In genomic region chr1:74977001-74977400, GRCm38 (mm10) we compare ENCODE assay signal across 21 mouse cellular contexts. TPM values are rescaled to one million over a fixed set of nuclear protein-coding genes. Genes with fewer than 3 reads are reported as not detected.
"Had no signal": no experiment of that assay in that cellular context is flagged by ENCODE, and none has a peak within 500 bp of the region (broad histone marks: within the 10 kb centered on the region; RNA-seq: fewer than 3 reads in every experiment).

No protein-coding gene starts in this region.

- H3K4me2 ChIP-seq: neural tube, embryonic 12.5 days; neural tube, embryonic 13.5 days; neural tube, embryonic 15.5 days; stomach, embryonic 15.5 days had no signal

- DNase-seq: retina, postnatal 1 day; right cerebral cortex, adult 18-20 months; right cerebral cortex, postnatal 14 days; right cerebral cortex, postnatal 25 days; right cerebral cortex, postnatal 4 days; spleen, adult 18-20 months; thymus, adult 18-20 months; thymus, adult 2 months; thymus, postnatal 14 days; thymus, postnatal 25 days; thymus, postnatal 36 days; thymus, postnatal 4 days had no signal

- H3K9ac ChIP-seq: neural tube, embryonic 12.5 days; neural tube, embryonic 13.5 days; neural tube, embryonic 15.5 days; stomach, embryonic 15.5 days had no signal

- H3K4me1 ChIP-seq: stomach, embryonic 15.5 days had no signal

- H3K4me3 ChIP-seq: neural tube, embryonic 12.5 days; neural tube, embryonic 13.5 days; neural tube, embryonic 15.5 days; stomach, embryonic 15.5 days had no signal

- H3K27me3 ChIP-seq: neural tube, embryonic 12.5 days; neural tube, embryonic 13.5 days; neural tube, embryonic 15.5 days; stomach, embryonic 15.5 days had no signal

- H3K9me3 ChIP-seq: neural tube, embryonic 12.5 days; neural tube, embryonic 13.5 days; neural tube, embryonic 15.5 days; stomach, embryonic 15.5 days had no signal

- H3K27ac ChIP-seq: neural tube, embryonic 12.5 days; neural tube, embryonic 13.5 days; neural tube, embryonic 15.5 days; stomach, embryonic 15.5 days; stomach, postnatal 0 days had no signal

- H3K36me3 ChIP-seq: neural tube, embryonic 12.5 days; neural tube, embryonic 13.5 days; neural tube, embryonic 15.5 days; stomach, embryonic 15.5 days had no signal

RNA-seq across cellular contexts. Expression of gene Ihh, which starts 25.5 kb away (rescaled TPM):
- polyA plus RNA-seq: neural tube, embryonic 11.5 days had no signal

RNA-seq across cellular contexts. Expression of gene Cfap65, which starts 41.6 kb away (rescaled TPM):
- polyA plus RNA-seq: spleen, adult 2 months; stomach, embryonic 14.5 days; stomach, postnatal 0 days; urinary bladder, adult 2 months had no signal
